Mouse (Mus musculus) G1E (cell line): Measurements from ENCODE around the gene Aen.

ENCODE experiments used
- CTCF ChIP-seq: IDR thresholded peaks from 2 replicates; pipeline ENCODE4 v1.5.1; 2012; ENCODE audit warnings: low read depth, low read length, inconsistent platforms, mixed read lengths
- GATA1 ChIP-seq: IDR thresholded peaks from 2 replicates; pipeline ENCODE4 v1.6.1; 2012; ENCODE audit warnings: borderline replicate concordance, low read length, inconsistent platforms, mixed read lengths
- GATA2 ChIP-seq: IDR thresholded peaks from 2 replicates; pipeline ENCODE4 v1.6.1; 2012; ENCODE audit warnings: low read depth, low read length, inconsistent platforms, borderline replicate concordance
- POLR2AphosphoS5 ChIP-seq: IDR thresholded peaks from 2 replicates; pipeline ENCODE4 v1.6.1; 2012; ENCODE audit warnings: low read depth, low read length, inconsistent platforms; ENCODE audit not compliant: insufficient replicate concordance
- TAL1 ChIP-seq: conservative IDR thresholded peaks from 2 replicates; pipeline ENCODE4 v1.6.1; 2012; ENCODE audit warnings: low read depth, low read length, inconsistent platforms, mixed read lengths

DNA sequence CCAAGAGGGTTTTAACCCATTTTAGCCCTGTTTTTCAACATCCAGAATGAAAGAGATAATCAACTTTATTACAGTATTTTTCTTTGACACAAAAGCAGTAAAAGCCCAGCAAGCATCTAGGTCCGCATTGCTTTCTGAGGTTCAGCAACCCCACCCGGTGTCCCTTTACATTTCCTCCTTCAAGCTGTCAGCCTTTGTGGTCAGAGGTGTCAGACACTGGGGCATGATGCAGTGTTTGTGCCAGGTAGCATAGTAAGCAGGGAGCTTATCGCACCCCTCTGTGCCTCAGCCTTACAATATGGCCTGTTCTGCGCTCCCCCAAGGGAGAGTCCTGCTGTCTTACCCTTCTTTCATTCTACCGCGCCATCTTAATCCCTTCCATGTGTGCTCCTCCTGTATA, 13.4 kb downstream of the Aen start:
- TF ChIP-seq CTCF (no peak), GATA1 (no peak), POLR2AphosphoS5 (no peak), TAL1 (no peak), GATA2 (no peak)
